Mouse (Mus musculus): ENCODE measurements around the gene Tspan15. TPM values are rescaled to one million over a fixed set of nuclear protein-coding genes. Genes with fewer than 3 reads are reported as not detected.
A peak's percentile ranks its signal among the peaks of the same experiment; 100 is the strongest.

Tspan15 gene
- polyA plus RNA-seq, 1 experiment from 2014 or later: 23.2 TPM

DNA sequence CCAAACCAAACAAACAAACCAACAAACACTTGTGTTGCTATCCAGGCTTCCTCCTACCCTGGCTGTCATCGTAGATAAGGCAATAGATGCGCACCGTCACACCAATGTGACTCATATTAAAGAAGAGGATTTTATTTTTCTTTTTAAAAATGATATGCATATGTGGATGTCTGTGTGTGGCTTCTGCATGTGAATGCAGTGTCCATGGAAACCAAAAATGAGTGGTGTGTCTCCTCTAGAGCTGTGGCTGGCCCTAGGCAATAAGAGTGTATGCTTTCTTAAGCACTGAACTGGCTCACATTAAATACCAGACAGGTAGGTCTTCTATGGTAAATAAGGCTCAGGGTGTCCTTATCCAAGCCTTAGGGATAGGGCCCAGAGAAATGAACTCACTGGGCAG is 7.6 kb upstream of the Tspan15 start:
- Histone ChIP-seq H3K36me3 (ENCODE audit: control insufficient read depth, insufficient read depth, low read length) (no peaks in the 10 kb centered on the region), H3K9ac (ENCODE audit: low read depth, low read length) (no peak overlapping the region), H3K27me3 (ENCODE audit: control insufficient read depth, insufficient read depth, low read depth, low read length) (no peaks in the 10 kb centered on the region), H3K4me2 (ENCODE audit: low read length) (no peak overlapping the region), H3K9me3 (replicated peaks; ENCODE audit: control insufficient read depth, low read length, poor library complexity, severe bottlenecking) (no peaks in the 10 kb centered on the region), H3K4me1 (ENCODE audit: control insufficient read depth, insufficient read depth, low read length) (no peaks in the 10 kb centered on the region), H3K4me3 (ENCODE audit: low read depth, low read length) (no peak overlapping the region), H3K27ac (ENCODE audit: low read length) (no peak overlapping the region)
- no peak for ATAC-seq
- 92% methylated on average over 3 of the region's 3 CpGs for WGBS

DNA sequence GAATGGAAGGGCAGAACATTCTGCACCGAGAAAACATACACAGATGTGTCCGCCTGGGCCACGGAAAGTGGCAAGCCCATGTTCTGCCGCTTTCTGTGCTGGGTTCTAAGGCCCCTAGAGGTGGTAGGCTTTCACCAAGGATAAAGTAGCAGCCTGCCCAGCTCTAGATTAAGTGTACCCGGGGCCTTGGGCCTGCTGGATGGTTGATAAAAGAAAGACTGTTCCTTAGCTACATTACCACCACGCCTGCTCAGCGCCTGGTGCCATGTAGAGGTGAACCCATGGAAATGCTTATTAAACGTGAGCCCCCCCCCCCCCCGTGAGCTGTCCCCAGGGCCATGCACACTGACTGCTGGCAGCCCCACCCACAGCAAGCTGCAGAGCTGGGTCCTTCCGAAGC is 6.2 kb upstream of the Tspan15 start:
- H3K9me3 ChIP-seq (replicated peaks; ENCODE audit: control insufficient read depth, low read length, poor library complexity, severe bottlenecking): no peaks in the 10 kb centered on the region
- H3K4me1 ChIP-seq (ENCODE audit: control insufficient read depth, insufficient read depth, low read length): no peaks in the 10 kb centered on the region
- no peak overlapping the region for H3K9ac ChIP-seq (ENCODE audit: low read depth, low read length)
- H3K27ac ChIP-seq (ENCODE audit: low read length): no peak overlapping the region
- H3K4me3 ChIP-seq (ENCODE audit: low read depth, low read length): no peak overlapping the region
- no peaks in the 10 kb centered on the region for H3K36me3 ChIP-seq (ENCODE audit: control insufficient read depth, insufficient read depth, low read length)
- no peak overlapping the region for H3K4me2 ChIP-seq (ENCODE audit: low read length)
- WGBS: 85% methylated on average over 10 of the region's 10 CpGs
- ATAC-seq: no peak
- H3K27me3 ChIP-seq (ENCODE audit: control insufficient read depth, insufficient read depth, low read depth, low read length): no peaks in the 10 kb centered on the region

DNA sequence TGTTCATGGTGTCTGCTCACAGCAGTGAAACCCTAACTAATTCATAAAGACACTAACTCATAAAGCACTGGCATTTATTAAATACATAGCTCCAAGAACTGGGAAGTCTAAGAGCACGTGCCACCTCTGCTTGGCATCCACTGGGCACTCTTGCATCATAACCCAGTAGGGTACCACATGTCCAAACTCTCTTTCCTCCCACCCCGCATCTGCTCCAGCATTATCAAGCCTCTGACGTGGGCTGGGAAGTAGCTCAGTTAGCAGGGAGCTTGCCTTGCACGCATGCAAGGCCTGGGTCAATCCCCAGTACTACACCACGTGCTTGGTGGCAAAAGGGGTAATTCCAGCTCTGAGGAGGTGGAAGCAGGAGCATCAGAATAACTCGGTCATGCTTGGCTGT is 5.1 kb upstream of the Tspan15 start:
- Histone ChIP-seq H3K4me2 (ENCODE audit: low read length) (no peak overlapping the region), H3K27ac (ENCODE audit: low read length) (no peak overlapping the region), H3K9ac (ENCODE audit: low read depth, low read length) (no peak overlapping the region), H3K9me3 (replicated peaks; ENCODE audit: control insufficient read depth, low read length, poor library complexity, severe bottlenecking) (no peaks in the 10 kb centered on the region), H3K4me1 (ENCODE audit: control insufficient read depth, insufficient read depth, low read length) (no peaks in the 10 kb centered on the region), H3K36me3 (ENCODE audit: control insufficient read depth, insufficient read depth, low read length) (no peaks in the 10 kb centered on the region), H3K27me3 (ENCODE audit: control insufficient read depth, insufficient read depth, low read depth, low read length) (no peaks in the 10 kb centered on the region), H3K4me3 (ENCODE audit: low read depth, low read length) (no peak overlapping the region)
- no peak for ATAC-seq
- 88% methylated on average over 6 of the region's 6 CpGs for WGBS

DNA sequence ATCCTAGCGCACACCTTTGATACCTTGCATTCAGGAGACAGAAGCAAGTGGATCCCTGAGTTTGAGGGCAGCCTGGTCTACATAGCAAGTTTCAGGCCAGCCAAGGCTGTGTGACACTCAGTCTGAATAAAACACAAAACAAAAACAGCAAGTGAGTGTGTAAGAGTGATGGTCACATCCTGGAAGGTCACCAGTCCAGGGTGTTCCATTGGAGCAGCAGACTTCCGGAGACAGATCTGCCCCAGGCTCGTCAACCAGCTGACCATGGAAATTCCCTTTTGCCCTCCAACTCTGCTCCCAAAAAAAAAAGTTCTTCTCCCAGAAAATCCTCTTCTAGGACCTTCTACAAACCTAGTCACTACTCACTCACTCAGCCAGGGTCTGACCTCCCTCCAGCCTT is 760 bp upstream of the Tspan15 start:
- Histone ChIP-seq H3K4me1 (ENCODE audit: control insufficient read depth, insufficient read depth, low read length) (peaks cover 5% of the 10 kb centered on the region), H3K4me3 (ENCODE audit: low read depth, low read length) (no peak overlapping the region), H3K4me2 (ENCODE audit: low read length) (no peak overlapping the region; the same call in 1 of the 2 replicates), H3K9me3 (replicated peaks; ENCODE audit: control insufficient read depth, low read length, poor library complexity, severe bottlenecking) (no peaks in the 10 kb centered on the region), H3K36me3 (ENCODE audit: control insufficient read depth, insufficient read depth, low read length) (no peaks in the 10 kb centered on the region), H3K9ac (ENCODE audit: low read depth, low read length) (no peak overlapping the region), H3K27ac (ENCODE audit: low read length) (no peak overlapping the region), H3K27me3 (ENCODE audit: control insufficient read depth, insufficient read depth, low read depth, low read length) (no peaks in the 10 kb centered on the region)
- WGBS: 83% methylated on average over 3 of the region's 3 CpGs
- no peak for ATAC-seq

GRCm38 (mm10) chr10:62231395-62231732 is 313 bp upstream of the Tspan15 start:
- peak; percentile 80; the same call in 1 of the 2 replicates for ATAC-seq
- H3K27me3 ChIP-seq (ENCODE audit: control insufficient read depth, insufficient read depth, low read depth, low read length): no peaks in the 10 kb centered on the region

GRCm38 (mm10) chr10:62228126-62228525 is 2.9 kb downstream of the Tspan15 start:
- 53% methylated on average over 6 of the region's 6 CpGs for WGBS
- H3K4me2 ChIP-seq (ENCODE audit: low read length): no peak overlapping the region
- ATAC-seq: no peak
- no peaks in the 10 kb centered on the region for H3K36me3 ChIP-seq (ENCODE audit: control insufficient read depth, insufficient read depth, low read length)
- H3K27me3 ChIP-seq (ENCODE audit: control insufficient read depth, insufficient read depth, low read depth, low read length): no peaks in the 10 kb centered on the region
- H3K27ac ChIP-seq (ENCODE audit: low read length): no peak overlapping the region
- no peak overlapping the region for H3K9ac ChIP-seq (ENCODE audit: low read depth, low read length)
- H3K4me3 ChIP-seq (ENCODE audit: low read depth, low read length): no peak overlapping the region
- H3K4me1 ChIP-seq (ENCODE audit: control insufficient read depth, insufficient read depth, low read length): peaks cover 5% of the 10 kb centered on the region
- no peaks in the 10 kb centered on the region for H3K9me3 ChIP-seq (replicated peaks; ENCODE audit: control insufficient read depth, low read length, poor library complexity, severe bottlenecking)

More at GRCm38 (mm10) chr10:62231395-62231732, 313 bp upstream of the Tspan15 start:
- H3K4me2 ChIP-seq (ENCODE audit: low read length): peak overlapping the region; percentile 97
- H3K9ac ChIP-seq (ENCODE audit: low read depth, low read length): peak overlapping the region; percentile 75
- no peaks in the 10 kb centered on the region for H3K9me3 ChIP-seq (replicated peaks; ENCODE audit: control insufficient read depth, low read length, poor library complexity, severe bottlenecking)
- peaks cover 5% of the 10 kb centered on the region for H3K4me1 ChIP-seq (ENCODE audit: control insufficient read depth, insufficient read depth, low read length)
- no peak overlapping the region for H3K27ac ChIP-seq (ENCODE audit: low read length)
- 3% methylated on average over 13 of the region's 13 CpGs for WGBS
- H3K36me3 ChIP-seq (ENCODE audit: control insufficient read depth, insufficient read depth, low read length): no peaks in the 10 kb centered on the region
- peak overlapping the region; percentile 73 for H3K4me3 ChIP-seq (ENCODE audit: low read depth, low read length)

GRCm38 (mm10) chr10:62225839-62226238 is 5.2 kb downstream of the Tspan15 start:
- no peak overlapping the region for H3K4me3 ChIP-seq (ENCODE audit: low read depth, low read length)
- ATAC-seq: no peak
- no peak overlapping the region for H3K9ac ChIP-seq (ENCODE audit: low read depth, low read length)
- H3K27ac ChIP-seq (ENCODE audit: low read length): no peak overlapping the region
- no peaks in the 10 kb centered on the region for H3K27me3 ChIP-seq (ENCODE audit: control insufficient read depth, insufficient read depth, low read depth, low read length)
- 73% methylated on average over 7 of the region's 7 CpGs for WGBS
- no peak overlapping the region for H3K4me2 ChIP-seq (ENCODE audit: low read length)
- no peaks in the 10 kb centered on the region for H3K36me3 ChIP-seq (ENCODE audit: control insufficient read depth, insufficient read depth, low read length)
- H3K9me3 ChIP-seq (replicated peaks; ENCODE audit: control insufficient read depth, low read length, poor library complexity, severe bottlenecking): no peaks in the 10 kb centered on the region
- peaks cover 5% of the 10 kb centered on the region for H3K4me1 ChIP-seq (ENCODE audit: control insufficient read depth, insufficient read depth, low read length)

DNA sequence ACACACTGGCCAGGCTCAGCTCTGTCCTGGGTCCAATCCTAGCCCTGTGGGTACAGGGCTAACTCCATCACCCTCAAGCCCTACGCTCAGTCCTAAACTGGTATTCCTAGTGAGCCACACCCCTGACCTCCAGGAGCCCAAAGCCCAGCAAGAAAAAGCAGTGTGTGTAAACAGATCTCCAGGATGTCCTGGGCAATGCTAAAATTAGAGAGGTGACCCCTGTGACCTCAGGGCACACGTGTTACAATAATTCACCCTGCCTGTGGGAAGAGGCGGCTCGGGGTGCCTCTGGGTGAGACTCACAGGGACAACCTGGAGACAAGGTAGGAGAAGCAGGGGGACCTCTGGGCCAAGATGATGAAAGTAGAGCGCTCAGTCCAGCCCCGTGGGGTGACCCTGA is 6.8 kb downstream of the Tspan15 start:
- Histone ChIP-seq H3K27me3 (ENCODE audit: control insufficient read depth, insufficient read depth, low read depth, low read length) (no peaks in the 10 kb centered on the region), H3K9ac (ENCODE audit: low read depth, low read length) (no peak overlapping the region), H3K9me3 (replicated peaks; ENCODE audit: control insufficient read depth, low read length, poor library complexity, severe bottlenecking) (no peaks in the 10 kb centered on the region), H3K4me1 (ENCODE audit: control insufficient read depth, insufficient read depth, low read length) (no peaks in the 10 kb centered on the region), H3K27ac (ENCODE audit: low read length) (no peak overlapping the region), H3K36me3 (ENCODE audit: control insufficient read depth, insufficient read depth, low read length) (no peaks in the 10 kb centered on the region), H3K4me2 (ENCODE audit: low read length) (no peak overlapping the region), H3K4me3 (ENCODE audit: low read depth, low read length) (no peak overlapping the region)
- WGBS: 84% methylated on average over 6 of the region's 6 CpGs
- no peak for ATAC-seq

DNA sequence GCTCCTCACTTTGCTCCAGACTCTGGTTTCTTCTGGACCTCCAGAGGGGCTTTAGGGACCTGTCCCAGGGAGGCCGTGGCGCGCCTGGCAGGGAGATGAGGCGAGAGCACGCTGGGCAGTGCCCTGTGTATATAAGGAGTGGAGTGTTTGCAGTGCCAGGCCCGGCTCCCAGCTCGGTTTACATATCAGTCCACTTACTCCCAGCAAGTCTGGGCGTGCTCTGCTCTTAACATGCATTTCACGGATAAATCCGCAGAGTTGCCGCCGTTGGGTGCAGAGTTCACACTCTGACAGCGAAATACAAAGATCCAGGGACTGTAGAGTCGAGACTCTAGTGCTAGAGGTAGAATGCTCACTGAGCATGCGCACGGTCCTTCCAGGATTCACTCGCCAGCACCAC is 8.3 kb downstream of the Tspan15 start:
- 85% methylated on average over 17 of the region's 17 CpGs for WGBS

GRCm38 (mm10) chr10:62221647-62222046 is 9.4 kb downstream of the Tspan15 start:
- 90% methylated on average over 2 of the region's 2 CpGs for WGBS
- ATAC-seq: no peak
- H3K4me3 ChIP-seq (ENCODE audit: low read depth, low read length): no peak overlapping the region
- no peak overlapping the region for H3K27ac ChIP-seq (ENCODE audit: low read length)
- no peak overlapping the region for H3K9ac ChIP-seq (ENCODE audit: low read depth, low read length)
- no peaks in the 10 kb centered on the region for H3K36me3 ChIP-seq (ENCODE audit: control insufficient read depth, insufficient read depth, low read length)
- no peaks in the 10 kb centered on the region for H3K4me1 ChIP-seq (ENCODE audit: control insufficient read depth, insufficient read depth, low read length)
- H3K27me3 ChIP-seq (ENCODE audit: control insufficient read depth, insufficient read depth, low read depth, low read length): no peaks in the 10 kb centered on the region
- no peak overlapping the region for H3K4me2 ChIP-seq (ENCODE audit: low read length)
- H3K9me3 ChIP-seq (replicated peaks; ENCODE audit: control insufficient read depth, low read length, poor library complexity, severe bottlenecking): no peaks in the 10 kb centered on the region

More for the DNA sequence above, 8.3 kb downstream of the Tspan15 start:
- no peak overlapping the region for H3K27ac ChIP-seq (ENCODE audit: low read length)
- no peaks in the 10 kb centered on the region for H3K4me1 ChIP-seq (ENCODE audit: control insufficient read depth, insufficient read depth, low read length)
- no peaks in the 10 kb centered on the region for H3K27me3 ChIP-seq (ENCODE audit: control insufficient read depth, insufficient read depth, low read depth, low read length)
- no peak overlapping the region for H3K4me3 ChIP-seq (ENCODE audit: low read depth, low read length)
- H3K9me3 ChIP-seq (replicated peaks; ENCODE audit: control insufficient read depth, low read length, poor library complexity, severe bottlenecking): no peaks in the 10 kb centered on the region
- H3K4me2 ChIP-seq (ENCODE audit: low read length): no peak overlapping the region
- H3K9ac ChIP-seq (ENCODE audit: low read depth, low read length): no peak overlapping the region
- no peak for ATAC-seq
- H3K36me3 ChIP-seq (ENCODE audit: control insufficient read depth, insufficient read depth, low read length): no peaks in the 10 kb centered on the region

Data from midbrain, embryonic 16.5 days (tissue).